Mouse (Mus musculus): Measurements from ENCODE around the gene Emilin2.

Emilin2 gene

DNA sequence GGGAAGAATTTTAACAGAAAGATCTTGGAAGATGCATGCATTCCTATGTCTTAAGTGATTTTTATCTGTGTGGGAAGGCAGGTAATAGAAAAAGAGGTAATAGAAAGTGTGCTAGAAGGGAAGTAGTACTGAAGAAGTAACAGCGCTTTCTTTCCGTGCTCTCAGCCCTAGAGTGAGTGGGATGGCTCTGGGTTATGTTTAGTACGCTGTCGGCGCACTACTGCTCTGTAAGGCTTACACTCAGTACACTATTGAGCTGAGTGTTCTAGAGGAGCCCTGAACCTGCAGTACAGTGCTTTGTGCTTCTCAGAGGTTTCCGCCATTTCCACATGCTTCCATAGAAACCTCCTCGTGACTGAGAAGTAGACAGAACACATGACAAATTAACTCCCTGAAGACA is 83.1 kb downstream of the Emilin2 start:
- DNase-seq, result no peak

DNA sequence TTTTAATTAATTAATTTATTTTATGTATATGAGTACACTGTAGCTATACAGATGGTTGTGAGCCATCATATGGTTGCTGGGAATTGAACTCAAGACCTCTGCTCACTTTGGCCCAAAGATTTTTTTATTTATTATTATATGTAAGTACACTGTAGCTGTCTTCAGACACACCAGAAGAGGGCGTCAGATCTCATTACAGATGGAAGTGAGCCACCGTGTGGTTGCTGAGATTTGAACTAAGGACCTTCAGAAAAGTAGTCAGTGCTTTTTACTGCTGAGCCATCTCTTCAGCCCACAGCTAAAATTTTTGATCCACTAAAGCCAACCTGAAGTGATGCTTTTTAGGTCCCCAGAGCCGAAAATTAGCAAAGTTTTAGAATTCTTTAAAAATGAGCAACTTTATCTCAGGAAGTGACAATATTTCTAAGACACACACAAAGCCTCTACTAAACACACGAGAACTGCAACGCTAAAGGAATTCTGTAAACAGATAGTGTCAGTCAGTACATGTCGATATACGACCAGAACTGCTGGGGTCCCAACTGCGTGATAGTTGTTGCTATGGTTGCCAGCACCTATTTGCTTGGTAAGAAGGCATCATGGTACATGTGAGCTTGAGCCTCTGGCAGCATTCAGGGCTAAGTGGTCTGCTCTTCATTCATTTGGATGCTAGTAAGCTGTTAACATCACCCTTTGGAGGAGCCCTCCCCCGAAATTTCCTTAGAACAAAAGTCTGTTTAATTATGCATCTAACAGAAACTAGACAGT is 84.5 kb downstream of the Emilin2 start:
- DNase-seq, result no peak

DNA sequence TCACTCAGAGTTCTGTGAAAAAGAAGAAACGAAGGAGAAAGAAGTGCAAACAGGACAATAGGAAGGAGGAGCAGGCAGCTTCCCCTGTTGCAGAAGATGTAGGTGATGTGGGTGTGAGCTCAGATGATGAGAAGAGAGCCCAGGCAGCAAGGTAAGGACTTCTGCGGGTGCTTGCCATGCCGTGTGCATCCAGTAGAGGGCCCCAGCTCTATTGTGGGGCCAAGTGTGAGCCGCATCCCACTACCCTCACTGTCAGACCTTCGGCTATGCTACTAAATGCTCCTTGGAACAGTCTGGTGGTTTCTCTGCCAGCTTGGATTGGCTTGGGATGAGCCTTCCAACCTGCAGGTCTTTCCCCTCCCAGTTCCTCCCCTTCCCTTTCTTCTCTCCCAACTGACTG is 86.7 kb downstream of the Emilin2 start:
- no peak for DNase-seq

DNA sequence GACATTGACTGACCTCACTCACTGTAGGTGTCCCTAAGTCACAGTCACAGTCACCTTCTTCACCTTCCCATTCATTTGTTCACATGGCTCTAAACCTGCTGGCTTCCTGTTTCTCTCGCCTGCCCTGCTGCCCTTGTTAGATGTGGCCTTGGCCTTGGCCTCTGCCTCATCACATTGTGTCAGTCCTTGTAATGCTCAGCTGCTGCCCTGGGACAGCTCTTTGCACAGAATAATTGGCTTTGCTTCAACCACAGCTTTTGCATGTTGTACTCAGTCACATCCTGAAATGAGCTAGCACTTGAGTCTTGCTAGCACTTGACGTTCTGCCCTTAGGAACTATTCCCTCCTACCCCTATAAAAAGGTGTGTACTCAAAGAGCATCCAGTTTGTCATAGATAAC is 87.3 kb downstream of the Emilin2 start:
- DNase-seq, result no peak

GRCm38 (mm10) chr17:71223676-71224075 is 88.1 kb downstream of the Emilin2 start:
- DNase-seq, result no peak

- no peak for DNase-seq
These were observed 90.4 kb downstream of the Emilin2 start for GRCm38 (mm10) chr17:71221383-71221782.

DNA sequence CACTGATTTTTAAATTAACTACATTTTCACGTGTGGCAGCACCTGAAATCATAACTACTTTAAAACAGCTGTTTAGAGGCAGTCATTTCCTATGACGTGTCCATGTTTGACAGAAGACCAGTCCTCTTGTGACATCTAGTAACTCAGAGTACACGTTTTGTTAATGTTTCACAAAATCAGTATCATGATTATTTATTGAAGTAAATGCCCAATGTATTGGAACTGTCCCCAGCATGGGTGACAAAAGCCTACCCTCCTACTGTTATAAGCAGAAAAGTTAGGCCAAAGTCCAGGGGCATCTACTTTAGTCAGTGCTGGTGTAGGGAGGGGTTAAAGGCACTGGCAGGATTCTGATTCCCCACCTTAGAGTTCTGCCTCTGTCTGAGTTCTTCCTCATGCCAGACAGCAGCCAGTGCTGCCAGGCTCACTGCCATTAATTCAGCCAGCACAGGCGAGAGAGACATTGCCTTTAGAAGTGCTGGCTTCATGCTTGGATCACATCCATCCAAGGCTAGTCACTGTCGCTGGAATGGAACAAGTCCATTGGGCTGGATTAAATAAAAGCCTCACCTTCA is 94.6 kb downstream of the Emilin2 start:
- DNase-seq, result no peak

DNA sequence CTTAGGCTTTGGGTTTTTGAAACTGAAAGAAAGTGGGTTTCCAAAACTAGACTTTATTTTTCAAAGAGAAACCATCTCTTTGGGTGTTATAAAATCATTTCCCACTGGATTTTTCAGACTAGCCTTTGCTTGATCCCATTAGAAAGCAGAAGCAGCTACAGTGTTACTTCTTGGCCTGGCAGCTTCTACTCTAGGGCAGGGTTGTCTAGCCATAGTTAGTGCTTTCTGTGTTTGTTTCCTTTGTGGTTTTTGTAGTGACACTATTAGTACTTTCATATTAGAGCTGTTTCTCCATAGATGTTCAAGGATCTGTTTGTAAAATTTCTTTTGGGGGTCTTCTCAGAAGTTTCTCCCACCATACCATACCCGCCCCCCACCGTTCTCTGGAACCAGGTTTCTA is 95.5 kb downstream of the Emilin2 start:
- no peak for DNase-seq

GRCm38 (mm10) chr17:71215241-71215839 is 96.4 kb downstream of the Emilin2 start:
- DNase-seq, result no peak

GRCm38 (mm10) chr17:71214514-71215240 is 97.1 kb downstream of the Emilin2 start:
- DNase-seq, result no peak

DNA sequence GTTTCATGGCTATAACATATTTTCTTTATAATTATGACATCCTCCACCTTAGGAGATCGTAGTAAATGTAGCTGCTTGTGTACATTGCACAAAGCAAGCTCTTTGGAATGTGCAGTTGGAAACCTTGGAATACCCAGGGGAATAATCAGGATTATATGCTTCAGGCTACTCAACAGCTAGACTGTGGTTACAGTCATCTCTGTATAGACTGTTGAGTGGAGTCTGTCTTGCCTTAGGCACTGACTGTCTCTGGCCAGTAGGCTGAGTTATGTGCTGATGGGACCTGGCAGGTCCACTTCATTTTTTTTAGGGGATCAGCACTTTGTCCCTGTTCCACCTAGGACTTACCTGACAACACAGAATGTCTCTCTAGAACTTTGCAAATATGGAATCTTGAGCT is 98.1 kb downstream of the Emilin2 start:
- no peak for DNase-seq

- no peak for DNase-seq
These were observed 99.7 kb downstream of the Emilin2 start for GRCm38 (mm10) chr17:71211962-71212646.

DNA sequence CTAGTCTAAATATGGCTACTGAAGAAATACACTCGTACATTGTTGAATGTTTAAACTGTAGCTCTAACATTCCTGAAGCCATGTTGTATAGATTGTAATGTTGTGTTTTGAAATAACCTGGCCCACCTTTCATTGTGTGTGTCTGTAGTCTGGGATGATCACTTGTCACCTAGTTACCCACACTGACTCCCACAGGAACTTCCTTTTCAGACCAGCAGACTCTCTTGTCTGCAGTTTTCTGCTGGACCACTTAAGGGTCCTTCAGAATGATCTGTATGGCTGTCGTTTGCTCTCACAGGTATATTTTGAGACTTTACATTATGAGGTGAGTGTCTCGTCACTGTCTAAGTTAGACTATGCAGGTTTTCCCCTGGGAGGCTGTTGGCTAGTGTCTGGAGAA is 101.8 kb downstream of the Emilin2 start:
- DNase-seq, result no peak

- no peak for DNase-seq
These were observed 102.9 kb downstream of the Emilin2 start for GRCm38 (mm10) chr17:71208921-71209320.

- no peak for DNase-seq
These were observed 103.4 kb downstream of the Emilin2 start for GRCm38 (mm10) chr17:71208376-71208775.

DNA sequence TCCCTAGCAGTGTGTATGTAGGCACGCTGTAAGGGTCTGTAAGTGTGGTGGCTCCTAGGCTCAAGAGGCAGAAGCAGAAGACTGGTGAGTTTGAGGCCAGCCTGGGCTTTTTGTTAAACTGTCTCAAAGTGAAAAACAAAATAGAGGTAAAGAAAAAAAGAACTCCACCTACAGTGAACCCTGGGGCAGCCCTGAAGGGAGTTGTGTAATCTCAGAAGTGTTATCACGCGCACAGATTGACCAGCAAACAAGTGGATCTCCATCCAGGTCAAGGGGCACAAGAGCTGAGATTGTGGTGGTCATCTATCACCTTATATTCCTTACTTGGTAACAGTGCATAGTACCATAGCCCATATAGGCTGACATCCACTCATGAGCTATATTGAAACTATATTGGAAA is 104.5 kb downstream of the Emilin2 start:
- DNase-seq, result no peak

- DNase-seq, result no peak
These were observed 105.5 kb downstream of the Emilin2 start for GRCm38 (mm10) chr17:71206136-71206893.

- no peak for DNase-seq
These were observed 107.0 kb downstream of the Emilin2 start for GRCm38 (mm10) chr17:71204809-71205091.

GRCm38 (mm10) chr17:71203998-71204808 is 107.6 kb downstream of the Emilin2 start:
- DNase-seq, result no peak

Data from cerebellum, adult 11 months (tissue).